Mouse (Mus musculus): ENCODE results near the gene Hfe2.

Gene Hfe2

GRCm38 (mm10) chr3:96556651-96557635 is 32.0 kb downstream of the Hfe2 start:
- in situ Hi-C loops (cut with MboI; ENCODE audit: low sequenced_read_pairs) = no loop called here

GRCm38 (mm10) chr3:96557694-96558093 is 32.7 kb downstream of the Hfe2 start, which contains the start of gene Txnip:
Gene Txnip (plus strand): TSS chr3:96557957.
- in situ Hi-C loops (cut with MboI; ENCODE audit: low sequenced_read_pairs) = no loop called here

GRCm38 (mm10) chr3:96558159-96558558 is 33.2 kb downstream of the Hfe2 start:
- in situ Hi-C loops (cut with MboI; ENCODE audit: low sequenced_read_pairs) = no loop called here

- in situ Hi-C loops (cut with MboI; ENCODE audit: low sequenced_read_pairs) = no loop called here
Observed at GRCm38 (mm10) chr3:96558668-96559196, 33.8 kb downstream of the Hfe2 start.

GRCm38 (mm10) chr3:96559398-96559910 is 34.5 kb downstream of the Hfe2 start:
- in situ Hi-C loops (cut with MboI; ENCODE audit: low sequenced_read_pairs) = no loop called here

GRCm38 (mm10) chr3:96559911-96560850 is 35.2 kb downstream of the Hfe2 start:
- in situ Hi-C loops (cut with MboI; ENCODE audit: low sequenced_read_pairs) = no loop called here

GRCm38 (mm10) chr3:96560881-96561668 is 36.1 kb downstream of the Hfe2 start:
- in situ Hi-C loops (cut with MboI; ENCODE audit: low sequenced_read_pairs) = no loop called here

GRCm38 (mm10) chr3:96561946-96562681 is 37.1 kb downstream of the Hfe2 start:
- in situ Hi-C loops (cut with MboI; ENCODE audit: low sequenced_read_pairs) = no loop called here

GRCm38 (mm10) chr3:96563267-96563666 is 38.3 kb downstream of the Hfe2 start:
- in situ Hi-C loops (cut with MboI; ENCODE audit: low sequenced_read_pairs) = no loop called here

GRCm38 (mm10) chr3:96563911-96564632 is 39.1 kb downstream of the Hfe2 start:
- in situ Hi-C loops (cut with MboI; ENCODE audit: low sequenced_read_pairs) = no loop called here

- in situ Hi-C loops (cut with MboI; ENCODE audit: low sequenced_read_pairs) = no loop called here
Observed at GRCm38 (mm10) chr3:96564633-96565032, 39.7 kb downstream of the Hfe2 start.

- in situ Hi-C loops (cut with MboI; ENCODE audit: low sequenced_read_pairs) = no loop called here
Observed at GRCm38 (mm10) chr3:96565105-96565504, 40.1 kb downstream of the Hfe2 start.

- in situ Hi-C loops (cut with MboI; ENCODE audit: low sequenced_read_pairs) = no loop called here
Observed at GRCm38 (mm10) chr3:96566661-96567450, 41.9 kb downstream of the Hfe2 start.

- in situ Hi-C loops (cut with MboI; ENCODE audit: low sequenced_read_pairs) = no loop called here
Observed at GRCm38 (mm10) chr3:96568605-96569004, 43.6 kb downstream of the Hfe2 start.

- in situ Hi-C loops (cut with MboI; ENCODE audit: low sequenced_read_pairs) = no loop called here
Observed at GRCm38 (mm10) chr3:96569506-96569905, 44.5 kb downstream of the Hfe2 start.

GRCm38 (mm10) chr3:96569966-96570605 is 45.1 kb downstream of the Hfe2 start:
- in situ Hi-C loops (cut with MboI; ENCODE audit: low sequenced_read_pairs) = no loop called here

- in situ Hi-C loops (cut with MboI; ENCODE audit: low sequenced_read_pairs) = no loop called here
Observed at GRCm38 (mm10) chr3:96570643-96571042, 45.7 kb downstream of the Hfe2 start.

Measured in CH12F3 (cell line).